Mouse (Mus musculus) central nervous system, embryonic 14 days (tissue): ENCODE results near the gene Gpr182. TPM values are rescaled to one million over a fixed set of nuclear protein-coding genes. Genes with fewer than 3 reads are reported as not detected.

Source experiments
- polyA plus RNA-seq: library from polyadenylated mRNA; depleted of rRNA; stranded (reverse); fragments of >200 nt; gene quantifications from 2 replicates; pipeline ENCODE4 v1.2.3, GENCODE M21; 2012; rRNA removed

Gene Gpr182
- polyA plus RNA-seq = 0.76 and 1.2 TPM in 2 replicates

DNA sequence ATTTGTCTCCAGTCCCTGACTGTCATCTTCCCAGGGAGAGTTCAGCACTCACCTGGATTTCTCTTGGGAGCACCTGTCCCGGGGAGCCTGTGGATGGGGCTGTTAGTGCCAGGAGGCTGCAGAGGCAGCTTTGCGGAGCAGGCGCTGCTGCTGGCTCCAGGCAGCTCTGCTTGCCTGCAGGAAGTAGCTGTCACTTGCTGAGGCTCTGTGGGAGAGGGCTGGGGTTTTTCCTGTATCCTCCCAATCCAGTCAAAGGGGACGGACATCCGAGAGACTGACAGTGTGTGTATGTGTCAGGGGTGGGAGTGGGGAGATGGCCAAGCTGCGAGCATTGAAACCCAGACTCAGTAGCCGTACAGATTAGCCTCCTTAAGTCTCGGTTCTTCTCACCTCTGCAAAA, at the start of gene Gpr182:
Gene Gpr182, minus strand, starts transcription at position 185 of the 400 bp plus-strand sequence.

GRCm38 (mm10) chr10:127800891-127801290, 49.4 kb upstream of the Gpr182 start, which contains the start of gene Rdh16:
Rdh16 (plus strand) TSS chr10:127801152.

GRCm38 (mm10) chr10:127776011-127776410, 24.5 kb upstream of the Gpr182 start, which contains the start of gene Rdh9:
Rdh9 (plus strand) TSS chr10:127776386.

DNA sequence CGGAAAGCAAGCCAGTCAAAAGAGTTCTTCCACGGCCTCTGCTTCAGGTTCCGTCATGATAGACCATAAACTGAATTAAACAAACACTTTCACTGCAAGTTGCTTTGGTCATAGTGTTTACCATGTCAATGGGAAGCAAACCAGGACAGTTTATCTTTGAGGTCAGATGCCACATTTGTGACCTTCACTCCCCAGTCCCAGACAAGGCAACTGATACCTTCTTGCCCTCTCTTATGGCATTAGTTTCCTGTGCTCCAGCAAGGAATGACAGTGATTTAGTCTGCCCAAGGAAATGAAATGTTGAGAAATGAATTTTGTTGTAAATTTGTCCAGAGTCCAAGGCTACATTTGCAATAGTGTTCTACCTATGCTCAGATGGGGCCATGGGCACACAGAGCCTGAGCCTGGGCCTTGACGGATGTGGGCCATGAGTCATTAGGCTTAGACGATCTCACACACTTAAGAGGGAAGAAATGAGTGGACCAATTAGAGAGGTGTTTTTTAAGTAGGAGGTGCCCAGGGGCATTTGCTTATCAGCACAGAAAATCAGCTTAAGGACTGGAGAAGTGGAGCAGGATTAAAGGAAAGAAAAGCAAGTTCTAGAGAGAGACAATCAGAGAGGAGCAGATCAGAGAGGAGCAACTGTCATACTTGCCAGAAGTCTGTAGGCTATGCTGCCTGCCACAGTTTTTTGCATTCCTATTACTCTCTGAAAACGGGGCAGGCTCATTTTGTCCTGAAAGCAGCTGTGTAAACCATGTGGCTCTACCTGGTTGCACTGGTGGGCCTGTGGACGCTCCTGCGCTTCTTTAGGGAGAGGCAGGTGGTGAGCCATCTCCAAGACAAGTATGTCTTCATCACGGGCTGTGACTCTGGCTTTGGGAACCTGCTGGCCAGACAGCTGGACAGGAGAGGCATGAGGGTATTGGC, 7.9 kb upstream of the Gpr182 start, which contains the start of the genes Rdh1 and Rdh16f1:
Gene Rdh1, plus strand, starts transcription at position 541 of the 930 bp plus-strand sequence.
Gene Rdh16f1, plus strand, starts transcription at position 607 of the 930 bp plus-strand sequence.

GRCm38 (mm10) chr10:127739083-127739660, 12.4 kb downstream of the Gpr182 start, which contains the start of gene Zbtb39:
Zbtb39 (plus strand) TSS chr10:127739538.

DNA sequence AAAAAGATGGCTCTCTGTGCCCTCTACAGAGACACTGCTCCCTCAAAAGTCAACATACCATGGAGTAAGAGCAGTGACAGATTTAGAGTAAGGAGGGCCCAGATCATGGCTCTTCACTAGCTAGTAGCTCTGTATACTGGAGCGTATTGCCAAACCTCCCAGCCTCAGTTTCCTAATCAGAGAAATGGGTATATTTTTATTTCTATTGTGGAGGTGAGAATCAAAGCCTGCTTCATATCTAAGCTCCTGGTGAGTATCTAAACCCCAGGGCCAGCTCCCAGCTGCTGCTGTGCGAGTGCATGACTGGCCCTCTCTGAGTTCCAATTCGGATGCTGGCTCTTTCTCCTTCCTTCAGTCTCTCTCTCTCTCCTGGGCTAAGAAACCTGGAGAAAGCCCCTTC, 27.4 kb downstream of the Gpr182 start, which contains the start of gene Tac2:
Gene Tac2, plus strand, starts transcription at position 301 of the 400 bp plus-strand sequence.

GRCm38 (mm10) chr10:127704766-127705220, 46.7 kb downstream of the Gpr182 start, which contains the start of gene Myo1a:
Myo1a (plus strand) TSS chr10:127705170.

Other genes with a start within 250 kb of the Gpr182 start
- 10.8 and 13.2 TPM in 2 replicates for gene Ndufa4l2, start 236.8 kb downstream of the Gpr182 start, polyA plus RNA-seq
- gene Shmt2, start 229.3 kb downstream of the Gpr182 start, polyA plus RNA-seq = 91.9 and 95.9 TPM in 2 replicates
- gene Nxph4, start 217.2 kb downstream of the Gpr182 start, polyA plus RNA-seq = 26.9 and 35.5 TPM in 2 replicates
- gene Lrp1, start 130.6 kb downstream of the Gpr182 start, polyA plus RNA-seq = 163 and 211 TPM in 2 replicates
- 8.3 and 11.7 TPM in 2 replicates for gene Stat6, start 108.7 kb downstream of the Gpr182 start, polyA plus RNA-seq
- gene Nemp1, start 84.8 kb downstream of the Gpr182 start, polyA plus RNA-seq = 8.7 and 9.0 TPM in 2 replicates
- gene Nab2, start 83.2 kb downstream of the Gpr182 start, polyA plus RNA-seq = 9.8 and 18.1 TPM in 2 replicates
- gene Myo1a, start 46.6 kb downstream of the Gpr182 start, polyA plus RNA-seq = 2.8 and 3.1 TPM in 2 replicates
- gene Tac2, start 27.3 kb downstream of the Gpr182 start, polyA plus RNA-seq = 0.44 and 1.0 TPM in 2 replicates
- 14.6 and 15.2 TPM in 2 replicates for gene Zbtb39, start 12.2 kb downstream of the Gpr182 start, polyA plus RNA-seq
- 0.05 and 0.12 TPM in 2 replicates for gene Rdh1, start 8.0 kb upstream of the Gpr182 start, polyA plus RNA-seq
- gene Rdh16f1, start 8.1 kb upstream of the Gpr182 start, polyA plus RNA-seq = 0.30 TPM in 1 of 2 replicates, not detected in the other
- 0.34 TPM in 1 of 2 replicates, not detected in the other for gene Rdh9, start 24.7 kb upstream of the Gpr182 start, polyA plus RNA-seq
- gene Rdh16, start 49.4 kb upstream of the Gpr182 start, polyA plus RNA-seq = 0.01 TPM in 1 of 2 replicates, not detected in the other
- not detected in 2 replicates for gene Rdh19, start 98.2 kb upstream of the Gpr182 start, polyA plus RNA-seq
- not detected in 2 replicates for gene Rdh16f2, start 114.7 kb upstream of the Gpr182 start, polyA plus RNA-seq
- gene Rdh7, start 137.1 kb upstream of the Gpr182 start, polyA plus RNA-seq = not detected in 2 replicates
- not detected in 2 replicates for gene Sdr9c7, start 146.8 kb upstream of the Gpr182 start, polyA plus RNA-seq